Mouse (Mus musculus) splenic B cell, adult 2 months (primary cell): ENCODE measurements around the gene Rpl36a.

Experiments used
- DNase-seq: peaks from one replicate; pipeline ENCODE4 v3.0.0-alpha.2; 2011; ENCODE audit warnings: low read depth, low spot score
- H3K27me3 ChIP-seq: 2 replicates; pipeline ENCODE4 v1.6.1; 2012; ENCODE audit warnings: mild to moderate bottlenecking, low read length, moderate library complexity, mixed read lengths; ENCODE audit not compliant: control insufficient read depth, poor library complexity, insufficient read depth, severe bottlenecking
- H3K36me3 ChIP-seq: 2 replicates; pipeline ENCODE4 v1.6.1; 2012; ENCODE audit warnings: mild to moderate bottlenecking, low read length, moderate library complexity, mixed read lengths; ENCODE audit not compliant: control insufficient read depth, poor library complexity, insufficient read depth, severe bottlenecking

Gene Rpl36a

DNA sequence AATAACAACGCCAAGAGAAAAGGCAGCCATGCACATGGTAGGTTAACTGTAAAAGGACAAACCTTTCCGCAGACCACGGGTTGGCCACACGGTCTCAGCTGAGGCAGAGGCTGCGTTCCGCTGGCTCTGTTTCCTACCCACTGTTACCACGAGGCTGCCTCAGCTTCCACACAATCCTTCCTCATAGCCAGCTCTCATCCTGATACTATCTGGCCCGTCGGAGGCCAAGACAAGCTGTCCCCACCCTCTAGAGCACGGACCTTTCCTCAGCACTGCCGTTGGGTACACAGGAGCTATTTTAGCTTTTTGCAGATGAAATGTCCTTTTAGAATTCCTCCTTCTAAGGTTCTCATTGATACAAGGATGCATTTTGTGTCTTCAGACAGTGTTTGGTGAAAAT, 3.2 kb upstream of the Rpl36a start:
- DNase-seq: peak; percentile 36
- Histone ChIP-seq H3K27me3 (no peaks in the 10 kb centered on the region), H3K36me3 (no peaks in the 10 kb centered on the region)

DNA sequence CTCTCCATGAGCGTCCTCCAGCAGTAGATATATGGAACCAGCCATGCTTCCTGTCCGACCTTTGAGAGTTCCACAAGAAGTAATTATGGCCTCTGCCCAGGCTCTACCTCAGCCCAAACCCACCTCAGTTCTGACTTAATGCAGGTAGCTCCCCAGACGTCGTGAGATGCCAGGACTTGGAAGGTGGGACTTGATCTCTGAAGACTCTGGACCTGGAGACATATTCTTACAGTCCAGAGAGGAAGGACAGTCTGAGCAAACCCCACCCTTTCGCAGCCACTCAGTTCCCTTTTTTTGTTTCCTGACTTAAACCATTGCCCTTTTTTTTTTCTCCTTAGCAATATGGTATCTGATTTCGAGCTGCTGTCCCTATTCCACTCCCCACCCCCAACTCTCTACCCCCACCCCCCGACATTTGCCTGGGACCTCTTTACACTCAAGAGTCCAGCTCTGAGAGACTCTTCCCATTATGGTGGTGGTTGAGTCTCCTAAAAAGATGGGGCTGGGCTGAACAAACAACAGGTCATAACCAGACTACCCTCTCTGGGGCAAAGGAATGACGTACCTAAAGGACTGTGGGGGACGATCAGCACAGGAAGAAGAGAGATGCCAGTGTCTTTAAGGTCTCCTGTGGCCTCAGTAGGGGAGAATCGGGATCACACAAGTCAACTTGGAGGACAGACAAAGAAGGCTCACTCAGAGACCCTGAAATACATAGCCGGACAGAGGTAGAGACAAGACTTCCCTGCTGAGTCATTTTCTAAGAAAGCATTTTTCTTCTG, 2.4 kb upstream of the Rpl36a start, which contains the start of gene Btk:
TSS of gene Btk (minus strand) at position 683 of the 782 bp plus-strand sequence.
- DNase-seq: peak; percentile 59
- H3K36me3 ChIP-seq: no peaks in the 10 kb centered on the region
- no peaks in the 10 kb centered on the region for H3K27me3 ChIP-seq

DNA sequence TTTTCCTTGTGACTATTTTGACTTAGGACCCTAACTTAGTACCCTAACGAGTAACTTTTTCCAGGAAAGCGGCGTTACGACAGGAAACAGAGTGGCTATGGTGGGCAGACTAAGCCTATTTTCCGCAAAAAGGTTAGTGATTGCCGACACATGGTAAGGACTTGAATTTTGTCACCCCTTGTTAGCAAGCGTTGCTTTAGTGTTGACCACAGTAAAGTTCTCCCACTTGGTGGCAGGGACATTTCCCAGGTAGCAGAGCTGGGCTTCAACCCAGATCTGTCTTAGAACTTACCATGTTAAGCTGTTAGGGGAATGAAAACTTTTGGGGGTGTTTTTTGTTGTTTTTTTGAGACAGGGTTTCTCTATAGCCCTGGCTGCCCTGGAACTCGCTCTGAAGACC, 993 bp downstream of the Rpl36a start:
- DNase-seq: no peak
- Histone ChIP-seq H3K36me3 (peaks cover 2% of the 10 kb centered on the region; the same call in 1 of the 2 replicates), H3K27me3 (no peaks in the 10 kb centered on the region)

- no peak for DNase-seq
- peaks cover 2% of the 10 kb centered on the region; the same call in 1 of the 2 replicates for H3K36me3 ChIP-seq
- no peaks in the 10 kb centered on the region for H3K27me3 ChIP-seq
Measured at GRCm38 (mm10) chrX:134588261-134588660, 2.8 kb downstream of the Rpl36a start.

DNA sequence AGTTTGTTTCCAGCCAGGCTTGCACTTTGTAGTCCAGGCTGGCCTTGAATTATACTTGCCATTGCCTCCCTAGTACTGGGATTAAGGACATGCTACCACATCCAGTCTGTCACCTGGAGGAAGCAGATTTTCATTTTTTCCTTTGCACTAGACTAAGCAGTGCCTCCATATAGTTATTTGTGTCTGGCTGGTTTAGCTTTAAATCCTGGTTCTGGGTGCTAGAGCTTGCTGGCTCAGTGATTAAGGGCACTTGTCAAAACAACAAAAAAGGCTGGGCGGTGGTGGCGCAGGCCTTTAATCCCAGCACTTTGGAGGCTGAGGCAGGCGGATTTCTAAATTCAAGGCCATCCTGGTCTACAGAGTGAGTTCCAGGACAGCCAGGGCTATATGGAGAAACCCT, 3.5 kb downstream of the Rpl36a start:
- Histone ChIP-seq H3K36me3 (peaks cover 2% of the 10 kb centered on the region; the same call in 1 of the 2 replicates), H3K27me3 (no peaks in the 10 kb centered on the region)
- no peak for DNase-seq

DNA sequence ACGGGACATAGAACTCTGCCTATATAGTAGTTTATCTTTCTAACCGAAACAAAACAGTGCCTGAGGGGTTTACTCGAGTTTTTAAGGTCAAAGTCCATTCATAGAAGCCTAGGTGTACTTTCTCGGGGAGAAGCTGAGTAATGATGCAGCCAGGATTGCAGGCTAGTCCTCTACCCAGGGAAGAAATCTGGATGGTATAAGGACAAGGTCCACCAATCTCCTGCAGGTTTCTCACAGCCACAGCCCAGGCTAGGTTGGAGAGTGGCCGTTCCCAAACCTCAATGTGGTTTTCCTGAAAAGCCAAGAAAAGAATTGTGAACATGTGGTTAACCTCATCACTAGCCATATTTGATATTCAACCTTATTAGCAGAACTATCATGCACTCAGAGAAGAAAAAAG, 4.4 kb downstream of the Rpl36a start:
- DNase-seq: no peak
- H3K36me3 ChIP-seq: peaks cover 2% of the 10 kb centered on the region; the same call in 1 of the 2 replicates
- no peaks in the 10 kb centered on the region for H3K27me3 ChIP-seq

DNA sequence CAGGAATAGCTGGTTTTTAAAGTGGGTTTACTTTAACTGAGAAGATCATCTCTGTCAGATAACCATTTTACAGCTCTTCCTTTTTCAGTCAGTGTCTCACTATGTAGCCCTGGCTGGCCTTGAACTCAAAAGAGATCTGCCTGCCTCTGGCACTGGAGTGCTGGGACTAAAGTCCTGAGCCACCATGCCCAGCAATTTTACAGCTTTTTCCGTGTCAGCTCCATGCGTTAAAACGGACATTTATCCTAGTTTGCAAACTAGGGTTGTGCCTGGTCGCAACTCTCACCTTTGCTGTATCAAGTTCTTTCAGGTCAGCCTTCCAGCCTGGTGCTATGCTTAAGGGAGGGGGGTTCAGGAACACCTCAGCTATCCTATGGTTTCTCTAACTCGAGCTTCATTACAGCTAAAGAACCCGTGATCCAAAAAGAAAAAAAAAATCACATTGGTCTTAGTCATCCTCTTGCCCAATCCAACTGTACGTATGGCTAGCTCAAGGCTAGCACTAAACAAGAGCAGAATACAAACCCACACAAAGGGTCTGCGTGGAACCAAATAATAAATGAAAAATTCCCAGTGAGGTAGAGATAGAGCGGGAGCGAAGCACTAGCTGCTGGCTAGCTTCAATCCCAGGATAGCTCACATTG, 14.6 kb downstream of the Rpl36a start:
- H3K36me3 ChIP-seq: no peaks in the 10 kb centered on the region
- no peak for DNase-seq
- no peaks in the 10 kb centered on the region for H3K27me3 ChIP-seq

GRCm38 (mm10) chrX:134600659-134601379, 15.4 kb downstream of the Rpl36a start, which contains the start of the genes Gla and Hnrnph2:
Gene Gla, minus strand, starts transcription at chrX:134601125.
Gene Hnrnph2, plus strand, starts transcription at chrX:134601179.
- H3K27me3 ChIP-seq: no peaks in the 10 kb centered on the region
- DNase-seq: peak; percentile 98

GRCm38 (mm10) chrX:134601380-134602120, 16.1 kb downstream of the Rpl36a start:
- no peaks in the 10 kb centered on the region for H3K27me3 ChIP-seq
- DNase-seq: peak; percentile 64

More at GRCm38 (mm10) chrX:134600659-134601379, 15.4 kb downstream of the Rpl36a start, which contains the start of the genes Gla and Hnrnph2:
- H3K36me3 ChIP-seq: no peaks in the 10 kb centered on the region

GRCm38 (mm10) chrX:134609472-134609871, 24.0 kb downstream of the Rpl36a start:
- H3K36me3 ChIP-seq: no peaks in the 10 kb centered on the region
- DNase-seq: peak; percentile 70
- H3K27me3 ChIP-seq: no peaks in the 10 kb centered on the region

More at GRCm38 (mm10) chrX:134601380-134602120, 16.1 kb downstream of the Rpl36a start:
- H3K36me3 ChIP-seq: no peaks in the 10 kb centered on the region

DNA sequence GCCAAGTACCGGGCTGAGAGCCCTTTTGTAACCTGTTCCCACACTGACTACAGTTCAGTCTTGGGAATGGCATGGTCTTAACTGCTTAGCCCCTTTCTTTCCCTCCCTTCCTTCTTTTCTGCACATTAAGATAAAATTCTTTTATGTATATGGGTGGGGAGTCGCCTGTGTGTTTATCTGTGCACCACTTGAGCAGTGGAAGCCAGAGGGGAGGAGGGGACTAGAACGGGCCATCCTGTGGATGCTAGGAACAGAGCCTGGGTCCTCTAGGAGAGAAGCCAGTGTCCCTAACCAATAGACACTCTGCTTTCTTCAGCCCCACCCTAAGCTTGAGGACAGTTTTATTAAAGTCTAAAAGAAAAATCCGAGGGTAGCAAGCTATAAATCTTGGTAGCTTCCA, 25.5 kb downstream of the Rpl36a start:
- no peak for DNase-seq

GRCm38 (mm10) chrX:134612285-134612959, 27.0 kb downstream of the Rpl36a start:
- no peaks in the 10 kb centered on the region for H3K36me3 ChIP-seq
- no peak for DNase-seq
- no peaks in the 10 kb centered on the region for H3K27me3 ChIP-seq

More for the DNA sequence above, 25.5 kb downstream of the Rpl36a start:
- Histone ChIP-seq H3K27me3 (no peaks in the 10 kb centered on the region), H3K36me3 (no peaks in the 10 kb centered on the region)

- Histone ChIP-seq H3K27me3 (no peaks in the 10 kb centered on the region), H3K36me3 (no peaks in the 10 kb centered on the region)
- peak; percentile 63 for DNase-seq
Measured at GRCm38 (mm10) chrX:134614306-134614705, 28.9 kb downstream of the Rpl36a start.

- DNase-seq: no peak
- Histone ChIP-seq H3K36me3 (no peaks in the 10 kb centered on the region), H3K27me3 (no peaks in the 10 kb centered on the region; the same call in 1 of the 2 replicates)
Measured at GRCm38 (mm10) chrX:134619695-134620094, 34.2 kb downstream of the Rpl36a start.
